Mouse (Mus musculus) neural tube, embryonic 11.5 days (tissue): ENCODE data around the gene Polr3k. TPM values are rescaled to one million over a fixed set of nuclear protein-coding genes. Genes with fewer than 3 reads are reported as not detected.

ENCODE experiments used
- ATAC-seq: fragments of 200-750 bp; cut with Nextera tagmentation; 2 replicates; pipeline ENCODE4 v1.8.0; 2017; ENCODE audit warnings: moderate number of reproducible peaks, mild to moderate bottlenecking, moderate TSS enrichment, moderate library complexity; ENCODE audit not compliant: insufficient read depth, low FRiP score, low TSS enrichment
- DNase-seq: peaks from one replicate; pipeline ENCODE4 v3.0.0-alpha.2; 2015; ENCODE audit warnings: low spot score
- H3K27ac ChIP-seq: fragments of 300-500 bp; sonication (generic); 2 replicates; pipeline ENCODE4 v1.5.1; 2014; ENCODE audit warnings: low read depth, mild to moderate bottlenecking, low read length
- H3K27me3 ChIP-seq: fragments of 300-500 bp; sonication (generic); 2 replicates; pipeline ENCODE4 v1.6.1; 2014; ENCODE audit warnings: mild to moderate bottlenecking, low read length, mixed read lengths; ENCODE audit not compliant: control insufficient read depth, insufficient read depth
- H3K36me3 ChIP-seq: fragments of 300-500 bp; sonication (generic); 2 replicates; pipeline ENCODE4 v1.6.1; 2014; ENCODE audit warnings: mild to moderate bottlenecking, low read length, moderate library complexity, mixed read lengths; ENCODE audit not compliant: control insufficient read depth, insufficient read depth
- H3K4me1 ChIP-seq: fragments of 300-500 bp; sonication (generic); 2 replicates; pipeline ENCODE4 v1.6.1; 2014; ENCODE audit warnings: low read length, mixed read lengths; ENCODE audit not compliant: control insufficient read depth, insufficient read depth
- H3K4me2 ChIP-seq: fragments of 300-500 bp; sonication (generic); 2 replicates; pipeline ENCODE4 v1.6.1; 2014; ENCODE audit warnings: low read depth, mild to moderate bottlenecking, moderate library complexity
- H3K4me3 ChIP-seq: fragments of 300-500 bp; sonication (generic); 2 replicates; pipeline ENCODE4 v1.5.1; 2014; ENCODE audit warnings: low read depth, low read length
- H3K9ac ChIP-seq: fragments of 300-500 bp; sonication (generic); 2 replicates; pipeline ENCODE4 v1.6.1; 2014; ENCODE audit warnings: mild to moderate bottlenecking, low read length
- H3K9me3 ChIP-seq: fragments of 300-500 bp; sonication (generic); 2 replicates; pipeline ENCODE4 v1.6.1; 2016; ENCODE audit warnings: low read length; ENCODE audit not compliant: control insufficient read depth
- WGBS: fragments of 180-500 bp; shearing (Covaris S2); extraction: QIAGEN DNeasy Blood & Tissue Kit; methylation state at CpG from one replicate; pipeline ENCODE4 v1.1.7; 2014; 5-methylcytosine and 5-hydroxymethylcytosine counted together
- polyA plus RNA-seq: library from polyadenylated mRNA; unstranded; fragments of >200 nt; fragmentation: Nextera tagmentation; extraction: Ambion mirVana; gene quantifications from 2 replicates; pipeline ENCODE4 v1.2.1, GENCODE M21; 2014

The Polr3k gene
- polyA plus RNA-seq, 1 experiment from 2014 or later, result 101 TPM

- Histone ChIP-seq H3K27me3 (no peaks in the 10 kb centered on the region), H3K27ac (no peak overlapping the region), H3K36me3 (peaks cover 7% of the 10 kb centered on the region), H3K4me2 (no peak overlapping the region), H3K9me3 (no peaks in the 10 kb centered on the region), H3K4me1 (no peaks in the 10 kb centered on the region), H3K4me3 (no peak overlapping the region), H3K9ac (no peak overlapping the region)
- 88% methylated on average over 2 of the region's 2 CpGs for WGBS
- ATAC-seq, result no peak
- no peak for DNase-seq
These were observed 6.9 kb downstream of the Polr3k start for GRCm38 (mm10) chr2:181871039-181871438.

- Histone ChIP-seq H3K4me2 (no peak overlapping the region), H3K4me1 (no peaks in the 10 kb centered on the region), H3K9me3 (no peaks in the 10 kb centered on the region), H3K27me3 (no peaks in the 10 kb centered on the region), H3K4me3 (no peak overlapping the region), H3K27ac (no peak overlapping the region), H3K36me3 (no peaks in the 10 kb centered on the region), H3K9ac (no peak overlapping the region)
- 76% methylated on average over 1 of the region's 1 CpGs for WGBS
- ATAC-seq (no peak), DNase-seq (no peak)
These were observed 14.8 kb downstream of the Polr3k start for GRCm38 (mm10) chr2:181878903-181879302.

- Histone ChIP-seq H3K36me3 (no peaks in the 10 kb centered on the region), H3K9me3 (no peaks in the 10 kb centered on the region), H3K9ac (no peak overlapping the region), H3K4me3 (no peak overlapping the region), H3K27me3 (no peaks in the 10 kb centered on the region), H3K4me1 (no peaks in the 10 kb centered on the region), H3K27ac (no peak overlapping the region), H3K4me2 (no peak overlapping the region)
- DNase-seq (no peak), ATAC-seq (no peak)
- WGBS, result 86% methylated on average over 3 of the region's 3 CpGs
These were observed 19.0 kb downstream of the Polr3k start for GRCm38 (mm10) chr2:181883022-181883749.

GRCm38 (mm10) chr2:181917861-181918260, 53.7 kb downstream of the Polr3k start:
- no peaks in the 10 kb centered on the region for H3K4me1 ChIP-seq
- no peaks in the 10 kb centered on the region for H3K36me3 ChIP-seq
- no peak overlapping the region for H3K4me2 ChIP-seq
- no peak overlapping the region for H3K4me3 ChIP-seq
- H3K27me3 ChIP-seq, result no peaks in the 10 kb centered on the region
- H3K9me3 ChIP-seq, result no peaks in the 10 kb centered on the region
- H3K9ac ChIP-seq, result no peak overlapping the region
- no peak overlapping the region for H3K27ac ChIP-seq
- WGBS, result 56% methylated on average over 3 of the region's 3 CpGs
- DNase-seq (no peak), ATAC-seq (no peak)

GRCm38 (mm10) chr2:181918501-181918900, 54.4 kb downstream of the Polr3k start:
- H3K9me3 ChIP-seq, result no peaks in the 10 kb centered on the region
- 56% methylated on average over 3 of the region's 3 CpGs for WGBS
- H3K27ac ChIP-seq, result no peak overlapping the region
- no peaks in the 10 kb centered on the region for H3K36me3 ChIP-seq
- no peaks in the 10 kb centered on the region for H3K27me3 ChIP-seq
- H3K4me1 ChIP-seq, result no peaks in the 10 kb centered on the region
- DNase-seq (peak; percentile 53), ATAC-seq (peak; percentile 92)
- no peak overlapping the region for H3K4me3 ChIP-seq
- no peak overlapping the region for H3K9ac ChIP-seq
- no peak overlapping the region for H3K4me2 ChIP-seq

Other genes starting within 250 kb of the Polr3k start
- gene Gm29797, start 207.3 kb upstream of the Polr3k start, polyA plus RNA-seq, result not detected in 2 replicates
- gene Sox18, start 192.7 kb upstream of the Polr3k start, polyA plus RNA-seq, result 17.6 and 18.1 TPM in 2 replicates
- 20.9 and 26.6 TPM in 2 replicates for gene Tcea2, start 184.0 kb upstream of the Polr3k start, polyA plus RNA-seq
- 66.6 and 68.9 TPM in 2 replicates for gene Rgs19, start 170.4 kb upstream of the Polr3k start, polyA plus RNA-seq
- not detected in 2 replicates for gene Lkaaear1, start 165.9 kb upstream of the Polr3k start, polyA plus RNA-seq
- gene Oprl1, start 149.3 kb upstream of the Polr3k start, polyA plus RNA-seq, result 19.9 and 21.5 TPM in 2 replicates
- 36.6 and 42.3 TPM in 2 replicates for gene Myt1, start 101.0 kb upstream of the Polr3k start, polyA plus RNA-seq
- gene Pcmtd2, start 26.5 kb upstream of the Polr3k start, polyA plus RNA-seq, result 31.9 and 33.1 TPM in 2 replicates
- gene Gm14496, start 126.8 kb downstream of the Polr3k start, polyA plus RNA-seq, result not detected in 2 replicates